Mouse (Mus musculus): ENCODE measurements around the gene Plekho2.

Plekho2 gene

DNA sequence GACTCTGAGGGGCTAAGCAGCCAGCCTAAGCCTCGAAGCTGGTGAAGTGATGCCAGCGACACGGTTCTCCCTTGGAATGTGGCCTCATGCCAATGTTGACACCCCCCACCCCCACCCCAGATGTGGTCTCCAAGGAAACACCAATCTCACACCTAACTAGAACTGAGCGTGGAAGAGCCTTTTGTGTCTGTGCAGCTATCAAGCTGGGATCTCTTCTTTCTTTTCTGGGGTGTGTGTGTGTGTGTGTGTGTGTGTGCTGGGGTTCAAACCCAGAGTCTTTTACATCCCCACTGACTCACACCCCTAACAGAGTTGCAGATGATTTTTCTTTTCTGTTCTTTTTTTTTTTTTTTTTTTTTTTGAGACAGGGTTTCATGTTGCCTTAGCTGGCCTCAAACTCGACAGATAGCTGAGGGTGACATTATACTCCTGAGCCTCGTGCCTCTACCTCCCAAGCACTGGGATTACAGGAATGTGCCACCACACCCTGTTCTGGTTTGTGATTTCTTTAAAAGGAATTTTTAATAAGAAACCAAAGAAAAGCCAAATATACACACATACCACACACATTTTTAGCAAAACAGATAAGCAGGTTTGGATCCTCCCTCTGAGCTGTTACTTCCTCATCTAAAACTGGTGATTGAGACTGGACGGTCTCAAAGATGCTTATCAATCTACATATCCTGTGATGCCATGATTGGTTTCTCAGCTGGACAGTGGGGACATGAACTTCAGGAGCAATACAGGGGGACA is 29.6 kb downstream of the Plekho2 start:
- no peak for DNase-seq

- DNase-seq, result no peak
Measured at GRCm38 (mm10) chr9:65549643-65550042, 30.2 kb downstream of the Plekho2 start.

GRCm38 (mm10) chr9:65549139-65549538 is 30.7 kb downstream of the Plekho2 start:
- no peak for DNase-seq

DNA sequence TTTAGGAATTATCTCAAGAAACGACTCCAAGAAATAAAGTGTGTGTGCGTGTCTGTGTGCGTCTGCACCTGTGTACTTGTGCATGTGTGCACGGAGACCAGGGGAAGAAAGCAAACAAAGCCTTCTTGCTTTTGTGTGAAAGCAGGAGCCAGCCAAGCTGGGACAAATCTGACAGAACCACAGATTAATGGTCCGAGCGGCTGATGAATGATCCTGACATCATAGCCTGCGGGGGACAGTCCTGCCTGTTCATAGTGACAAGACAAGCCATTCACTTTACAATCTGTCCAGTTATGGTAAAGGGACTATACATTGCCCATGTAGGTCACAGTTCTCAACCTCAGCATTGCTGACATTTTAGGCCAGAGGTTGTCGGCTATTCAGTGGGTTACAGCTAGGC is 31.5 kb downstream of the Plekho2 start:
- no peak for DNase-seq

GRCm38 (mm10) chr9:65547844-65548243 is 32.0 kb downstream of the Plekho2 start:
- no peak for DNase-seq

DNA sequence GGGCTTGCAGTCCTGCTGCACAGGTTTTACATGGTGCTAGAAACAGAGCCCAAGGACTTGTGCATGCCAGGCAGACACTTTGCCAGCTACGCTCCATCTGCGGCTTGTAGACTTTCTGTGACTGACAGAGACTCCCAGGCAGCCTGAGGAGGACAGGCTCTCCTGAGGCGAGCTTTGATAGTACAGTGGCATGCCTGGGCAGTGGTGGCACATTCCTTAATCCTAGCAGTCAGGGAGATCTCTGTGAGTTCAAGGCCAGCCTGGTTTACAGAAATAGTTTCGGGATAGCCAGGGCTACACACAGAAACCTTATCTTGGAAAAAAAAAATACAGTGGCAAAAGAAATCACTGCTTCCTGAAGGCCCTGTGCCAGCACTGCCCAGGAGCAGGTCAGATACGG is 32.7 kb downstream of the Plekho2 start:
- DNase-seq, result no peak

GRCm38 (mm10) chr9:65546413-65546695 is 33.5 kb downstream of the Plekho2 start:
- no peak for DNase-seq

GRCm38 (mm10) chr9:65545635-65546412 is 34.0 kb downstream of the Plekho2 start:
- DNase-seq, result no peak

DNA sequence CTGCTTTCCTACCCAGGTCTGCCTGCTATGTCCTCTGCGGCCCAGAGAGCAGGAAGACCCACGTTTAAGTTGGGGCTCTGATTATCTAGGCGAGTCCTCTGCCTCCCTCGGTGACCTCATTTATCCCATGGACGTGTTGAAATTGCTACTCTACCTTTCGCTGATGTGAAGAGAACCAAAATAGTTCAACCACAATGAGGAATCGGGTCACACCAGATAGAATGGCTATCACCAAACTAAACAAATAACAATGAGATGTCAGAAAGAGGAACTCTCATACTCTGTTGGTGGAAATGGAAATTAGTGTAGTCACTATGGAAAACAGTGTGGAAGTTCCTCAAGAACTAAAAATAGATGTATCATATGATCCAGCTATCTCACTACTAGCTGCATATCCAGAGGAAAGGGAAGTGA is 37.7 kb downstream of the Plekho2 start:
- no peak for DNase-seq

DNA sequence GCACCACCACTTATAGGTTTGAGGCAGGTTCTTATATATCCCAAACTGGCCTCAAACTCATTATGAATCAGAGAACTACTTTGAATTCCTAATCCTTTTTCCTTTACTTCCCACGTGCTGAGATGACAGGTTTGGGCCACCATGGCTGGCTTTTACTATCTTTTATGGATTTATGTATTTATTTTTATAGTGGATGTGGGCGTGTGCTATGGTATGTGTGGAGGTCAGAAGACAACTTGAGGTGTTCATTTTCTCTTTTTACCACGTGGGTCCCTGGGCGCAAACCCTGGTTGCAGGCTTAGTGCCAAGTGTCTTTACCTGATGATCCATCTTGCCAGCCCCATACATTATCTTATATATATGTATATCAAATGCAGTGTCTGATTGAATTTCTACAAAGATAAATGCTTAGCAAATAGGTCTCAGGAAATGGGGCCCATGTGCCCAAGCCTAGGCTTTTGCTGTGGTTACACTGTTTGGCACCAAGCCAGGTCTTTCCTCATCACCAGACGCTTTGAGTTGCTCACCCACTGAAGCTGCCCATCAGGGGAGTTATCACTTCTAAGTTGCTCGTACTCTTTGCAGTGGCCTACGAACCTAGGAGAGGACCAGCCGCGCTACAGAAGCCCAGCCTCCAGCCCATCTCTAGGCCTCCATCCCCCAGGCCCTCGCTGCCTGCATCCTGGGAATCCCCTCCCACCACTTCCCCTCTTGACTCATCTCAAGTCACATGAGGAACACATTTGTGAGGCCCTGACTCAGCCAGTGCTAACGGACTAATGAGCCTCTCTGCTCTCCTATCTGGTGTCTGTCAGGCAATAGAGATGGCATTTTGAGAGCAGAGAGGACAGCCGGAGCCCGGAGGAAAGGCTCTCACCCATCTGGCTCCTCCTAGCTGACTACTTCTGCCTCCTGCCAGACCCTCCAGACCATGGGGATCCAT is 38.4 kb downstream of the Plekho2 start:
- peak; percentile 71 for DNase-seq

- DNase-seq, result no peak
Measured at GRCm38 (mm10) chr9:65539697-65540096, 40.1 kb downstream of the Plekho2 start.

- DNase-seq, result peak; percentile 41
Measured at GRCm38 (mm10) chr9:65537901-65538630, 41.8 kb downstream of the Plekho2 start.

- DNase-seq, result no peak
Measured at GRCm38 (mm10) chr9:65536491-65536890, 43.3 kb downstream of the Plekho2 start.

DNA sequence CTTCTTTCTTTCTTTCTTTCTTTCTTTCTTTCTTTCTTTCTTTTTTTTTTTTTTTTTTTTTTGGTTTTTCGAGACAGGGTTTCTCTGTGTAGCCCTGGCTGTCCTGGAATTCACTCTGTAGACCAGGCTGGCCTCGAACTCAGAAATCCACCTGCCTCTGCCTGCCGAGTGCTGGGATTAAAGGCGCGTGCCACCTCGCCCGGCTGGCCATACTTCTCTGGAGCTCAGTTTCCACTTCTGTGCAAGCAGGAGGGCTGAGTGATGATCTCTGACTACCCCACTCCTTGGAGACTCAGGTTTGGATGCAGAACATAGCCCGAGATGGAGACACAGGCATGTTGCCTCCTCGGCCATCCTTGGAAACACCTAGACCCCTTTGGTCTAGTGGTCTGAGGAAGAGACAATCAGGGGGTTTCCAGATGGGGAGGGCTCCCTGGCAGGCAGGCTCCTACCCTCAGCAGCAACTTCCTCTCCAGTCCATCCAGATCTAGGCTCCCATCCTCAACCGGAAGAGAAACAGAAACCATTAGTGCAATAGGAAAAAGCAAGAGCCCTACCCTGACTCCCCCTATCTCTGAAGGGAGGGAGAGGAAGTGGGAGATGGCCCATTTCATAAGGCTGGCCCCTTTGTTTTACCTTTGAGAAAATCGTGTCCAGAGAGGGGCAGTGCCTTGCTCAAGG is 43.9 kb downstream of the Plekho2 start:
- DNase-seq, result no peak

DNA sequence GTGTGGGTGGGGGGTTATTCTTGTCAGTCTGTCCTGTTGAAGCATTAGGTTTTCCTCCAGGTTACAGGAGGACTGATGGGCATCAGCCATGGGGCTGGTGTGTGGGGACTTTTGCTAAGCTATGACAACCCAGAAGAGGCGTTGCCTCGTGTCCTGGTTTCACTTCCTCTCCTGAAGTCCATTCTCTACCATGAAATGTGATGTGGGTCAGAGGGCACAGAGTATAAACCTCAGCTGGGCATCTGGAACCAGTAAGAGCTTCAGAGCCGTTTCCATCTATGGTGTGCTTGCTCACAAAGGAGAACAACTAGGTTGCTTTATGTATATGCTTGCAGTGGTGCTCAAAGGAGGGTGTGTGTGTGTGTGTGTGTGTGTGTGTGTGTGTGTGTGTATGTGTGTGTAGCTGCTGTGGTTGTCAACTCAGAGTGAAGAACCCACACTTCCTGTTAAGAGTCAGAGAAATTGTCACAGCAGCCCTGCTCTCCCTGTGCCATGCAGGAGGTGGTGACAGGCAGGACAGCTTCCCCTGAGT is 44.6 kb downstream of the Plekho2 start:
- DNase-seq, result no peak

DNA sequence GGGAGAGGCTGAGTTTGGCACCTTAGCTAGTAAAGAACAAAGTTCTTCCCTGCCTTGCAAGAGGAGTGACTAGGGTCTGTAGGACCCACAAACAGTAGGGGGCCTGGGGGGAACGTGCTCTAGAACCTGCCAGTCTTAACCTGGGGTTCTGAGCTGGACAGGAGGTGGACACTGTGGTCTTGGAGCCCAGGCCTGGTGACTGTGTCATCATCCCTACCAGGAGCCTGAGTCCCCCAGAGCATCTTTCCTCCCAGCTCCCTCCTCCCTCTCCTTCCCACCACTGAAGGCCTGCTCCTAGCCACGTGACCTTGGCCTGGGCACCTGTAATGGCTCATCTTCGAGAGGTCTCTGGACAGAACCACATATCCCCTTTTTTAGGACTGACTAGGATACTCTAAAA is 45.7 kb downstream of the Plekho2 start:
- DNase-seq, result no peak

DNA sequence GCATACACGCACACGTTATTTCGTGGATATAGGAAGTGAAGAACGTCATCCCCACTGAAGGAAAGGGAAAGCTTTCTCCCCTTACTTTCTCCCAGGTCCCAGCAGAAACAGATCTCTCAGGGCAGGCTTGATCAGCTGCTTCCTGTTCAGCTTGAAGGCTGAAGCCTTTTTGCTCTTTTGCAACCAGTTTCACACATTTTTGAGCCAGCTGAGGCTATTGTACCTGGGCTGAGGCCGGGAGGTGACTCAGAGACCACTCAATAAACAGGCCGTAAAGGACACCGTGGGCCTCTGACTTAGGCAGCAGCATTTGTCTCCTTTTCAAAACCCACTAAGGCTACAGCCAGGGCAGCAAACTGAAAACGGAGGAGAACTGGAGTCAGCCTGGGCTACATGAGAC is 46.9 kb downstream of the Plekho2 start:
- no peak for DNase-seq

DNA sequence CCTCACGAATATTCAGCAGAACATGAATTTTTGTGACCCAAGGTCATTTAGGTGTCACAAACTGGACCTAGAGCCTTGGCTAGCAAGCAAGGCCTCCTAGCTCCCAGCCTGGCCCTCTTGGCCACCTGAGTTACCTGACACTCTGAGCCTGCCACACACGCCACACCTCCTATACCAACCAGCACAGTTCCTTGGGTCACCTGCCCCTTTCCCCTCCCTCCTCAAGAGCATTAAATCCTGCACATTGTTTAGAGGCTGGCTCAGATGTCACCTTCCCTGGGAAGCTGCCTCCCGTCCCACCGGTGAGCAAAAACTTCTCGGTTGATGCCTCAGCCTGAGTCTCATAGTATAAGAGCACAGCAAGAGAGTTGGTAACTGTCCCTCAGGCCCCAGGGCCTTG is 48.6 kb downstream of the Plekho2 start:
- no peak for DNase-seq

GRCm38 (mm10) chr9:65529659-65530058 is 50.2 kb downstream of the Plekho2 start:
- DNase-seq, result no peak

DNA sequence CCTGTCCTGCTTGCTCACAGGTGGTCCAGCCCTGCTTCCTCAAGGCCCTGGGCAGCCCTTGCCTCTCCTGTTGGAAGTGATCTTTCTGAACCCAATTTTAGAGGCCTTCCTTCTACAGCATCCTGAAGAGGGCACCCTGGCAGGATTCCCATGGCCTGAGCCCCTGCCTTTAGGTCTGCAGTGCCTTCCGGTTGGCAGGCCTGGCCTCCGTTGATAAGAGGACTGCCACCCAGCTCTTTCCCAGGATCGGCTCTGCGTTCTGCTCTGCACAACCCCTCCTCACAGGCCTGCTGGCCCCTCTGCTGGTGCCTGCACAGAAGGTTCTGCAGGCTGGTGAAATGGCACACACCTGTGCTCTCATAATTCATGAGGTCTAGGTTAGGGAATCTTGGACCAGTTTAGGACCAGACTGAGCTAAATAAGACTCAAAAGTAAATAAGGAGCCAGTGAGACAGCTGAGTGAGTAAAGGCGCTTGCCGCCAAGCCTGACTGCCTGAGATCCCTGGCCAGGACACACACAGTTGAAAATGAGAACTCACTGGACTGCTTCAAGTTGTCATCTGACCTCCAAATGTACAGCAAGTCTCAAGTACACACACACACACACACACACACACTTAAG is 51.3 kb downstream of the Plekho2 start:
- DNase-seq, result no peak

DNA sequence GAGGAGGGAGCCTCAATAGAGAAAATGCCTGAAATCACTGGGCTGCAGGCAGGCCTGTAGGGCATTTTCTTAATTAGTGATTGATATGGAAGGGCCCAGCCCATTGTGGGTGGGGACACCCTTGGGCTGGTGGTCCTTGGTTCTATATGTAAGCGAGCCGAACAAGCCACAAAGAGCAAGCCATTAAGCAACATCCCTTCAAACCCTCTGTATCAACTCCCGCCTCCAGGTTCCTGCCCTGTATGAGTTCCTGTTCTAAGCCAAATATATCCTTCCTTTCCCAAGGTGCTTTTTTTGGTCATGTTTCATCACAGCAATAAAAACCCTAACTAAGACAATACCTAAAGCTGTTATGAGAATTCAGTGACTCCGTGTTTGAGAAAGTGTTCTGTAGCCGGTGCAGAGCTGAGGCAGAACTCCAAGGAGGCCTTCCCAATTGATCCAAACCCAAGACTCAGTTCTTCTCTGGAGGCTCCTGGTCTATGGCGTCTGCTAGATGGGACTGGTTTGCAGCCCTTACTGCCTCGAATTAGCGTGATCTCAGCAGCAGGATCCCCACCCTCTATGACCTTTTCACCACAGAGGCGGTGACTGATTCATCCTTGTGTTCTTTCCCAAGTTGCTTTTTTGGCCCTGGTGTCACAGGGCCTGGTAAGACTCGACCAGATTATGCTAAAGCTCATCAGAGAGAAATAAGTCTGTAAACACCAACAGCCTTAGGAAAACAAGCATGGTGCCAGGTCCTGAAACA is 54.2 kb downstream of the Plekho2 start:
- no peak for DNase-seq

All from lung, postnatal 14 days (tissue).